Mouse (Mus musculus): ENCODE data around the gene H2-M11.

Gene H2-M11

GRCm38 (mm10) chr17:36546775-36547174 lies at the start of gene H2-M11:
TSS of gene H2-M11 (plus strand) at chr17:36547075.
- DNase-seq (ENCODE audit: low spot score), result no peak

DNA sequence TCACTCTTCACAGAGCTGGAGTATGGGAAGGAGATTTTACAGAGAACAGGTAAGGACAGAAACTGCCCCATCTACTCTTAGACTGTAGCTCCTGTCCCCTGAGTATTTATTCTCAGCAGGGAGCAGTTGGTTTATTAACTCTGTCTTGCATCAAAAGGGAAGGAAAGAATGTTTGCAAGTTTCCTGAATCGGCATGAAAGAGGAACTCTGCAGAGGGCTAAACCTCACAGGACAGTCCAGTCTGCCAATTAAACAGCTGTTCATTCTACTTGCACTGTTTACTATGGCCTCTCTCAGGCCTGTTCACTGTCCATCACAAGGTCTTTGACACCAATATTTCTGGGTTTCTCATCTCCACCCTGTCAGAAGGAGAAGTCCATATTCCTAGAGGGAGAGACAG lies 46.4 kb upstream of the H2-M11 start:
- no peak for DNase-seq (ENCODE audit: low spot score)

DNA sequence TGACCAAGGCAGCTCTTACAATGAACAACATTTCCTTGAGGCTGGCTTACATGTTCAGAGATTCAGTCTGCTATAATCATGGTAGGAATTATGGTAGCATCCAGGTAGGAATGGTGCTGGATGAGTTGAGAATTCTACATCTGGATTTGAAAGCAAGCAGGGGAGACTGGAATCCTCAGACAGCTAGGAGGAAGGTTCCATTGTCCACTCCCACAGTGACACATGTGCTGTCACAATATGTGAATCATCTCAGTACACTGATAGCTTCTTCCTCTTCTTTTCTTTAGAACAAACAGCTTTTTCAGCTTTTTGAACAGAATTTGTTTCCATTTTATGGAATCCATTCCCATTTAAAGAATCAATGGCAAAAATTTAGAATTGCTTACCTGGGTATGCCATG lies 43.0 kb upstream of the H2-M11 start:
- DNase-seq (ENCODE audit: low spot score), result no peak
